Mouse (Mus musculus) lung, postnatal 0 days (tissue): ENCODE measurements around the gene Dmwd. TPM values are rescaled to one million over a fixed set of nuclear protein-coding genes. Genes with fewer than 3 reads are reported as not detected.

ENCODE experiments used
- ATAC-seq: fragments of 200-750 bp; cut with Nextera tagmentation; 2 replicates; pipeline ENCODE4 v1.8.0; 2017; ENCODE audit warnings: moderate library complexity
- DNase-seq: peaks from one replicate; pipeline ENCODE4 v3.0.0-alpha.2; 2016; ENCODE audit warnings: low spot score
- H3K27ac ChIP-seq: fragments of 300-500 bp; sonication (generic); 2 replicates; pipeline ENCODE4 v1.5.1; 2014; ENCODE audit warnings: antibody characterized with exemption, mild to moderate bottlenecking, low read length, mixed read lengths
- H3K27me3 ChIP-seq: fragments of 300-500 bp; sonication (generic); replicated peaks from 2 replicates; pipeline ENCODE4 v1.6.1; 2014; ENCODE audit warnings: low read length, mixed read lengths; ENCODE audit not compliant: insufficient read depth
- H3K36me3 ChIP-seq: fragments of 300-500 bp; sonication (generic); 2 replicates; pipeline ENCODE4 v1.6.1; 2014; ENCODE audit warnings: low read length, mixed read lengths; ENCODE audit not compliant: insufficient read depth
- H3K4me1 ChIP-seq: fragments of 300-500 bp; sonication (generic); 2 replicates; pipeline ENCODE4 v1.6.1; 2014; ENCODE audit warnings: antibody characterized with exemption, low read depth, low read length, mixed read lengths; ENCODE audit not compliant: insufficient read depth
- H3K4me2 ChIP-seq: fragments of 300-500 bp; sonication (generic); replicated peaks from 2 replicates; pipeline ENCODE4 v1.6.1; 2014; ENCODE audit warnings: low read depth, mild to moderate bottlenecking, low read length, moderate library complexity, mixed read lengths
- H3K4me3 ChIP-seq: fragments of 300-500 bp; sonication (generic); 2 replicates; pipeline ENCODE4 v1.5.1; 2014; ENCODE audit warnings: low read depth, low read length
- H3K9ac ChIP-seq: fragments of 300-500 bp; sonication (generic); replicated peaks from 2 replicates; pipeline ENCODE4 v1.6.1; 2014; ENCODE audit warnings: low read depth, mild to moderate bottlenecking
- H3K9me3 ChIP-seq: fragments of 300-500 bp; sonication (generic); 2 replicates; pipeline ENCODE4 v1.6.1; 2016; ENCODE audit warnings: low read length, mixed read lengths
- CTCF ChIP-seq: IDR thresholded peaks from 2 replicates; pipeline ENCODE4 v1.5.1; 2016; ENCODE audit warnings: antibody characterized with exemption, mild to moderate bottlenecking
- EP300 ChIP-seq: IDR thresholded peaks from 2 replicates; pipeline ENCODE4 v1.6.1; 2016; ENCODE audit warnings: antibody characterized with exemption, mild to moderate bottlenecking, control low read depth
- WGBS: fragments of 180-500 bp; shearing (Covaris S2); extraction: QIAGEN DNeasy Blood & Tissue Kit; methylation state at CpG from one replicate; pipeline ENCODE4 v1.1.7; 2014; 5-methylcytosine and 5-hydroxymethylcytosine counted together
- polyA plus RNA-seq: library from polyadenylated mRNA; unstranded; fragments of >200 nt; fragmentation: Nextera tagmentation; extraction: Ambion mirVana; gene quantifications from 2 replicates; pipeline ENCODE4 v1.2.1, GENCODE M21; 2015

Gene Dmwd
- polyA plus RNA-seq, 1 experiment from 2014 or later, result 9.7 TPM

GRCm38 (mm10) chr7:19048006-19048527 lies 28.0 kb upstream of the Dmwd start:
- Histone ChIP-seq H3K4me3 (no peak overlapping the region), H3K27me3 (no peaks in the 10 kb centered on the region), H3K27ac (no peak overlapping the region), H3K4me2 (no peak overlapping the region), H3K9ac (no peak overlapping the region), H3K4me1 (no peaks in the 10 kb centered on the region), H3K9me3 (no peaks in the 10 kb centered on the region), H3K36me3 (peaks cover 50% of the 10 kb centered on the region)
- WGBS, result 75% methylated on average over 14 of the region's 14 CpGs
- ATAC-seq (no peak), DNase-seq (no peak)
- TF ChIP-seq CTCF, result no peak
- TF ChIP-seq EP300, result no peak

GRCm38 (mm10) chr7:19049252-19049651 lies 26.8 kb upstream of the Dmwd start:
- no peak overlapping the region for H3K9ac ChIP-seq
- no peaks in the 10 kb centered on the region for H3K4me1 ChIP-seq
- H3K4me3 ChIP-seq, result no peak overlapping the region
- H3K9me3 ChIP-seq, result no peaks in the 10 kb centered on the region
- no peak overlapping the region for H3K27ac ChIP-seq
- TF ChIP-seq EP300 (no peak), CTCF (no peak)
- peaks cover 43% of the 10 kb centered on the region for H3K36me3 ChIP-seq
- 94% methylated on average over 5 of the region's 5 CpGs for WGBS
- ATAC-seq (no peak), DNase-seq (no peak)
- H3K27me3 ChIP-seq, result no peaks in the 10 kb centered on the region
- no peak overlapping the region for H3K4me2 ChIP-seq

- WGBS, result 78% methylated on average over 8 of the region's 8 CpGs
- Histone ChIP-seq H3K4me2 (no peak overlapping the region), H3K9me3 (no peaks in the 10 kb centered on the region), H3K4me3 (no peak overlapping the region), H3K36me3 (peaks cover 34% of the 10 kb centered on the region), H3K9ac (no peak overlapping the region), H3K27me3 (no peaks in the 10 kb centered on the region), H3K27ac (no peak overlapping the region), H3K4me1 (no peaks in the 10 kb centered on the region)
- TF ChIP-seq EP300, result no peak
- TF ChIP-seq CTCF, result no peak
- ATAC-seq (no peak), DNase-seq (no peak)
These were observed 25.9 kb upstream of the Dmwd start for GRCm38 (mm10) chr7:19050172-19050571.

GRCm38 (mm10) chr7:19051161-19051560 lies 24.9 kb upstream of the Dmwd start:
- peaks cover 25% of the 10 kb centered on the region for H3K36me3 ChIP-seq
- H3K9me3 ChIP-seq, result no peaks in the 10 kb centered on the region
- H3K4me1 ChIP-seq, result no peaks in the 10 kb centered on the region
- DNase-seq (no peak), ATAC-seq (no peak)
- H3K27me3 ChIP-seq, result no peaks in the 10 kb centered on the region
- no peak overlapping the region for H3K27ac ChIP-seq
- H3K4me2 ChIP-seq, result no peak overlapping the region
- no peak overlapping the region for H3K9ac ChIP-seq
- TF ChIP-seq CTCF, result no peak
- TF ChIP-seq EP300, result no peak
- no peak overlapping the region for H3K4me3 ChIP-seq
- 58% methylated on average over 4 of the region's 4 CpGs for WGBS

- H3K36me3 ChIP-seq, result 0 out of 2 replicates have a peak, but pooled peaks cover 12% of the 10 kb centered on the region
- H3K9ac ChIP-seq, result no peak overlapping the region
- no peak for ATAC-seq
- no peaks in the 10 kb centered on the region for H3K27me3 ChIP-seq
- WGBS, result 89% methylated on average over 15 of the region's 15 CpGs
- no peak overlapping the region for H3K4me3 ChIP-seq
- H3K27ac ChIP-seq, result no peak overlapping the region
- H3K4me1 ChIP-seq, result no peaks in the 10 kb centered on the region
- TF ChIP-seq EP300 (no peak), CTCF (no peak)
- no peak overlapping the region for H3K4me2 ChIP-seq
- DNase-seq, result no peak
- H3K9me3 ChIP-seq, result no peaks in the 10 kb centered on the region
These were observed 23.5 kb upstream of the Dmwd start for GRCm38 (mm10) chr7:19052345-19053135.

GRCm38 (mm10) chr7:19053136-19053532 lies 22.9 kb upstream of the Dmwd start:
- DNase-seq (no peak), ATAC-seq (no peak)
- TF ChIP-seq EP300, result no peak
- TF ChIP-seq CTCF, result no peak
- Histone ChIP-seq H3K4me3 (no peak overlapping the region), H3K27ac (no peak overlapping the region), H3K36me3 (0 out of 2 replicates have a peak, but pooled peaks cover 10% of the 10 kb centered on the region), H3K4me2 (no peak overlapping the region), H3K9me3 (no peaks in the 10 kb centered on the region), H3K4me1 (no peaks in the 10 kb centered on the region), H3K9ac (no peak overlapping the region), H3K27me3 (no peaks in the 10 kb centered on the region)
- 93% methylated on average over 7 of the region's 7 CpGs for WGBS
